Mouse (Mus musculus) gastrocnemius, adult 18-20 months (tissue): ENCODE data around the gene Sfi1. TPM values are rescaled to one million over a fixed set of nuclear protein-coding genes. Genes with fewer than 3 reads are reported as not detected.
"Not testable (repeated sequence)": the region's sequence is repeated elsewhere in the genome, so short reads cannot be mapped to it uniquely, and the experiment has no call there.

Source experiments
- DNase-seq: peaks from one replicate; pipeline ENCODE4 v3.0.0; 2021; ENCODE audit warnings: low spot score
- total RNA-seq, 2 experiments: library from RNA; stranded (reverse); gene quantifications; 2 replicates each; pipeline ENCODE4 v1.2.3; 2021

Gene Sfi1
- total RNA-seq, 2 experiments from 2014 or later = 9.8 to 12.4 TPM

DNA sequence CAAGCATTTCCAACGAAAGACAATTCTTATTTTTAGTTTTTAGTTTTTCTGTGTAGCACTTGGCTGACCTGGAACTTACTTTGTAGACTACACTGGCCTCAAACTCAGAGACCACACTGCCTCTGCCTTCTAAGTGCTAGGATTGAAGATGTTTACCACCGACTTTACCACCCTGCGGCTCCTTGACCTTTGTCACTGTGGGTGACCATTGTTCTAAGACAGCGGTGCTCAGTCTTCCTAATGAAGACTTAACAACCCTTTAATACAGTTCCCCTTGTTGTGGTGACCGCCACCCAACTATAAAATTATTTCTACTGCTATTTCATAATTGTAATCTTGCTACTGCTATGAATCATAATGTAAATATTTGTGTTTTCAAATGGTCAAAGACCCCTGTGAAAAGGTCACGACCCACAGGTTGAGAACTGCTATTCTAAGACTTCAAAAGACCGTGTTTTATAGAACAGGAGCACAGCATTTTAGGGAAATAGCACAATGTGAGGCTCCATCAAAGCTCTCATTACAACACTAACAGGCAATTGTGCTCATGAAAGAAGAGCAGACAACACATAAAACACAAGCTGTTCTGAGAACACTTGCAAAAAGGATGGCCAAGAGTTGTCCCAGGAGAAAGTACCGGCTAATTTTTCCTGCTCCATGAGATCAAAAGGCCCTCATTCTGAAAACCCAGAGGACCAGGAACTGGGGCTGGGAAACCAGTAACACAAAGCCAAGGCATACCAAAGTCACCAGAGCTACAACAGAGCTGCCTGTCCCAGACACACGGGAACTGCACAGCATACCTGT, 47.7 kb downstream of the Sfi1 start:
- not testable (repeated sequence) for DNase-seq

- DNase-seq = not testable (repeated sequence)
These were observed 49.3 kb downstream of the Sfi1 start for GRCm38 (mm10) chr11:3143984-3144383.

- peak; percentile 88 for DNase-seq
These were observed 50.9 kb downstream of the Sfi1 start for GRCm38 (mm10) chr11:3142413-3142812.

GRCm38 (mm10) chr11:3140967-3141535, 52.2 kb downstream of the Sfi1 start:
- DNase-seq = not testable (repeated sequence)

- DNase-seq = peak; percentile 48
These were observed 54.9 kb downstream of the Sfi1 start for GRCm38 (mm10) chr11:3138323-3138722.

DNA sequence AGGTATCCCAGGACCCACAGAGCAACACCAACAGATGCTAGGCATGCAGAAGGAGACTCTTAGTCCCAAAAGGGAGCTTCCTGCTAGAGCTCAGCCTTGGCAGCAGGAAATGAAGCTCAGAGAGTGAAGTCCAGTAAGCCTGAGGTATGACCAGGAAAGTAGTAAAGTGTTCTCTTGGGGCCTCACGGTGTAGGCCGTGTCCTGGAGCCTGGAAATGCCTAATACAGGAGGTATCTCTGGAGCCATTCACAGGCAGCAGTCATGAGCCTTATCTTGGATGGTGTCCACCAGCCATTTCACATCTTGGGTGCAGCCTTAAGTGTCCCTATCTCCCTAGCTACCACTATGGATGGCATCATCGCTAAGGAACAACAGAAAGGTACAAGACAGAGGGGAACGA, 56.0 kb downstream of the Sfi1 start:
- DNase-seq = peak; percentile 61

- DNase-seq = peak; percentile 29
These were observed 57.3 kb downstream of the Sfi1 start for GRCm38 (mm10) chr11:3135956-3136355.

GRCm38 (mm10) chr11:3135391-3135790, 57.9 kb downstream of the Sfi1 start:
- not testable (repeated sequence) for DNase-seq

DNA sequence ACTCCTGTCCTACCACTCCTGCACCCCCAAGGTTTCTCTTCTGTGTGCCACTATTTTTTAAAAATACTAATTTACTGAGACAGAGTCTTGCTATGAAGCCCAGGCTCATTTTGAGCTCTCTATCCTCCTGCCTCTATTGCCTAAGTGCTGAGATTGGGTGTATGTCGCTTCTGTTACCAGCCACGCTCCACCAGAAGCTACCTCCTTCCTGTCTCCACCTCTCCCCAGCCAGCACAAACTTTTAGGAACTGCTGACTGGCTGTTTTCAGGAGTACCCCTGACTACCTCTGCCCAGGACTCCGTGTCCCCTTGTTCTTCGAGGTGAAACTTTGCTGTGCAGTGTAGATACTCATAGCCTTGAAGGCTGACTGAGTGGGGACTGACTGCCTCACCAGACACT, 59.9 kb downstream of the Sfi1 start:
- not testable (repeated sequence) for DNase-seq

GRCm38 (mm10) chr11:3132957-3133356, 60.3 kb downstream of the Sfi1 start:
- not testable (repeated sequence) for DNase-seq

DNA sequence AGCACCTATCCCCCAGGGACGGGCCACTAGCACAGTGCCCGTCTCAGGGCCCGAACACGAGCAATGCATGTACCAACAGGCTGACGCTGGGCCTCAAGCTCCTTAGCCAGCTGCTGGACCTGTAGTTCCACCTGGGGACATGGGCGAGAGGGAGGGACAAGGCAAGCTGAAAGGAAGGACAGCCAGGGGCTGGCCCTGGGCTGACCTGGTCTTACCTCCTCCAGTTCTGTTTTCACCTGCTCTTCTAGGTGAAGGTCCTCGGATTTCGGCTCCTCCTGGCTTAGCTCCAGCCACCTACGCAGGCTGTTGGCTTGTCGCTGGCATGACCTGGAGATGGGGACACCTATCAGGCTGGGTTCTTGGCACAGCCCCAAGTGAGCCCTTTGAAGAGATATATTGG, 61.3 kb downstream of the Sfi1 start:
- DNase-seq = peak; percentile 74

DNA sequence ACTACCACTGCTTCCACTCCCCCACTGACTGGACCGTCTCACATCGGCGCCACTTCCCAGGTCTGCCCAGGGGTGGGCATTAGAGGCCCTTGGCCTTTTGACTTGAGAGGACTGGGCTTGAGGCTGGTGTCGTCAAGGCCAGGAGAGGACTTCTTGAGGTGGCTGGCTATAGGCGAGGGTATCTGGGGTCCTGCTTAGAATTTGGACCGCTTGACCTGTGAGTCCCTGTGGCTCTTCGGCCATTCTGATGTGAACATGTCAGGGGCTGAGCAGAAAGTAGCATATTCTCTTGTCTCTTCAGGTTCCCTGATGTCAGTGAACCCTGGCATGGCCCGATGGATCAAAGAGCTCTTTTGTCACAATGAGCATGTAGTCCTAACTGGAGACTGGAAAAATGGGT, 63.4 kb downstream of the Sfi1 start:
- peak; percentile 87 for DNase-seq

DNA sequence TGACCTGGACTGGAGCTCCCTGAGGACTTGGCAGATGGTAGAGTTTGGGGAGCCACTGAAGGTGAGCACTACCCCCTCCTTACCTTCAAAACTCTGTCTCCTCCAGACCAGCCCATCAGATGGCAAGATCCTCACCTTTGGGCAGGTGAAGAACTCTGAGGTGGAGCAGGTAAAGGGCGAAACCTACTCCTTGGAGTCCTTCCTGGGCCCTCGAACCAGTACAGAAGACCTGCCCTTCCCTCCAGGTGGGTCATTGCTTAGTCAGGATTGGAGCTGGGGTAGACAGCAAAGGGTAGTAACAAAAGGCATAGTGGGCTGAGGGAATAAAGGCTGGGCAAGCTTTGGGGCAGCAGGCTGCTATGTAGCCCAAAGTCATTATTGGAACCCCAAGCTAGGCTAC, 64.0 kb downstream of the Sfi1 start:
- not testable (repeated sequence) for DNase-seq

DNA sequence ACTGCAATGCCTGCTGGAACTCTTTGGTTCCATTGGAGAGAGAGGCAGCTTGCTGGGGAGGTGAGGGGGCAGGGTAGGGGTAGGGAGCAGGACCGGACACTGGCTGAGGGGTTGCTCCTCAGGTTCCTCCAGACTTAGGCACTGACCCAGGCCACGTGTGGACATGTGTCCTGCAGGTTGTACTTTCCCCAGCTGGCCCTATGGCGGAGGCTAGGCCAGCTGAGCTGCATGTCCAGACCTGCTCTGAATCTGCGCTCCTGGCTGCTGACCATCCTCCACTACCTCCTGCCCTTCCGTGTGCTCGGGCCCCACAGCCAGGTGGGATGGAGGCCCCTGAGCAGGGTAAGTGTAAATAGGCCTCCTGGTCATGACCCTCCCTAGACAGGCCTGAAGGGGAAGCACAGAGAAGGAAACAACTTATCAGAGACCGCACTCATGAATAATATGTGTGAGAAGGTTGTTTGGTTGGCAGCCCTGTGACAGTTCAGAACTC, 65.9 kb downstream of the Sfi1 start:
- DNase-seq = not testable (repeated sequence)

DNA sequence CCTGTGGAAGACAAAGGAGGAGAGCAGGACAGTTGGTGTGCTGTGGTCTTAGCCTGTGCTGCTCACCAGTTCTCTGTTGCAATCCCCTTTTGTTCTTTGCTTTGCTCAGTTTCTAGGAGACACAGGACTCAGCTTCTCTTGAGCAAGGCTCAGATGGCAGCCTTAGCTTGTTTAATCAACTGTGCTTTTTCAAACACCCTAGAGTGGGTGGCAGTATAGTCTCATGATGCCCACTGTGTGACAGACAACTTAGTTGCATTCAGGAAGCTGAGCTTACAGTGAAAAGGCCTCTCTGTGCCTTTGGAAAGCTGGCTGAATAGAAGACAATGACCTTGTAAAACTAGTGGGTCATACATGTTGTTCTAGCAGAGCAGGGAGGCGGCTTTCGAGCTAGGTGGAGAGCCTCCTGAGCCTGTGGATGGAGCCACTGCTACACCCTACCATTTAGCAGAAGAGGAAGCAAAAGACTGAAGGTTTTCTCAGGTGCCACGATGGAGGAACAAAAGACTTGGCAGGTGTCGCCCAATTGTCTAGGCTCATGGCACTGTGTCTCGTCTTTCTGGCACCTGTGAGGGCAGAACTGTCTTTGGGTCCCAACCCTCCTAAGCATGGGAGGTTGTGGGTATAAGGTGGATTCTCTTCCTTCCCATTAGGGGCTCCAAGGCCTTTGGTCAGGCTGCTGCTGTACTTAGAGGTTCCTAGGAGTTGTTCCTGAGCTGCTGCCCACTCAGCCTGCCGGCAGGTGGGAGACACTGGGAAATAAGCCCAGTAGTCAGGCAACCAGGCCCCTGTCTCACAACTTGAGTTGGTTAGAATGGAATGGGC, 66.6 kb downstream of the Sfi1 start:
- peak; percentile 93 for DNase-seq

DNA sequence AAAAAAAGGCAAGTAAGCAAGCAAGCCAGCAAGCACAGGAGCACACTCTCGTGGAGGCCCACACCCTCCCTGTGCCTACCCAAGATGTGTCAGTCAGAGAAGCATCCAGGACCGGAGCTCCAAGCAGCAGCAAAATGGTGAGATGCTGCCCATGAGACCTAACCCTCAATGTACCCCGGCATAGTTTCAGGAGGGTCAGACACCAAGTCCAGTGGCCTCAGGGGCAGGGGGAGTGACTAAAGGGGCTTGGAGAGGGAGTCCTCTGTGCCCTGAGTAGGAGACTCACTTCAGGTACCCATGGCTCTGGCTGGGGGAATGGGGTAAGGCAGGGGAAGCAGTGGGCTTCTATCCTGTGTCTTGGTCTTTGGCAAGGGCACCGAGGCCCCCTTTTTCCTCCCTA, 67.3 kb downstream of the Sfi1 start:
- DNase-seq = not testable (repeated sequence)

DNA sequence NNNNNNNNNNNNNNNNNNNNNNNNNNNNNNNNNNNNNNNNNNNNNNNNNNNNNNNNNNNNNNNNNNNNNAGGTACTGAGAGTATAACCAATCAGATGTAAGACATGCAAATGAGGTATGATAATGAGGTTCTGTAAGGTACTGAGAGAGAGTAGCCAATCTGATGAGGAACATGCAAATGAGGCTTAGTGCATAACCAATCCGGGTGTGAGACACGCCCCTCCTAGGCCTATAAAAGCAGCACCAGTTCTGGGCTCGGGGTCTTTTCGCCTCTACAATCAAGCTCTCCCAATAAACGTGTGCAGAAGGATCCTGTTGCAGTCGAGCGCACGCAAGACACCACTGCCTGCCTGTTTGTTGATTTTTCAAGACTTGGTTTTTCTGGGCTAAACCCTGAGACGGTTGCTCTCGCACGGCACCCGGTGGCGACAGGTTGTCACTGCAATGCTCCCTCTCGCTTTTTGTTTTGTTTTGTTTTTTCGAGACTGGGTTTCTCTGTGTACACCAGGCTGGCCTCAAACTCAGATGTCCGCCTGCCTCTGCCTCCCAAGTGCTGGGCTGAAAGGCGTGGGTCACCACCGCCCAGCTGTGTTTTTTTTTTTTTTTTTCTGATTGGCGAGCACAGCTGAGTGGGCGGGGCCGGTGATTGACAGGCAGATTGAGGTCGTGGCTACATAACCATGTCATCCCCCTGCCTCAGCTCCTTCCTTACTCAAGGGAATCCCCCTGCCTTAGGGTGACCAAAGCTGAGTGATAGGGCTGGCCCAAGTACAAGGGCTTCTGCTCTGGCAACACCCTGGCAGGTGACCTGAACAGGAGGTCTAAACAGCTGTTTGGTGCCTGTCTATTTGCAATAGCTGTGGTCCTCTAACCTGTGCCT, 68.1 kb downstream of the Sfi1 start:
- not testable (repeated sequence) for DNase-seq

- DNase-seq = no peak
These were observed 78.9 kb downstream of the Sfi1 start for GRCm38 (mm10) chr11:3114403-3114802.

DNA sequence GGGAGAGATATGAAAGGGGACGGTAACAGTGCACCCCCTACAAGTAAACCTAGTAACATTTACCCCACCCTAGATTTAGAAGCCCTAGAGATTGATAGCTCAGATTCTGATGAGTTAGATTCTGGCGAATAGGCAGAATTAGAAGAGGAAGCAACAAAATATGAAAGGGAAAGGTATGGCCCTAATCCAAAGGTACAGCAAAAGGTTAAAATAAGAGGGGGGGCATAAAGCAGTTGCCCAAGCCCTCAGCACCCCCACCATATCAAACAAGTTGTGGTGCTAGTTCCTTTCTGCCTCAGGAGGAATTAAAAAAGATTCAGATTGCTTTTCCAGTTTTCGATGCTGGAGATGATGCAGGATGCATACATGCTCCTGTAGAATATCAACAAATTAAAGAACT, 87.1 kb downstream of the Sfi1 start:
- no peak for DNase-seq

GRCm38 (mm10) chr11:3105261-3105731, 88.0 kb downstream of the Sfi1 start:
- DNase-seq = no peak
